Mouse (Mus musculus) brain, adult 2 months (tissue): ENCODE measurements at regions not wholly inside any gene's neighbourhood (a gene's known extent, or its start where the extent isn't known, plus 50 kb on each side); places are given as distances from the start of the nearest gene placed in this dataset.

ENCODE experiments used
- DNase-seq: peaks from one replicate; pipeline ENCODE4 v3.0.0; 2011; ENCODE audit warnings: low read depth, low spot score

GRCm38 (mm10) chr3:60698189-60698588 lies 225.6 kb downstream of the Mbnl1 start:
- no peak for DNase-seq

GRCm38 (mm10) chr3:60707139-60707538 lies 234.5 kb downstream of the Mbnl1 start:
- DNase-seq = no peak

- DNase-seq = no peak
These were observed 240.3 kb downstream of the Mbnl1 start for GRCm38 (mm10) chr3:60712896-60713295.

GRCm38 (mm10) chr3:60720322-60720721 lies 247.7 kb downstream of the Mbnl1 start:
- DNase-seq = peak; percentile 3

- DNase-seq = no peak
These were observed 258.7 kb downstream of the Mbnl1 start for GRCm38 (mm10) chr3:60731331-60731730.

- DNase-seq = no peak
These were observed 261.9 kb upstream of the P2ry1 start for GRCm38 (mm10) chr3:60740543-60741294.

GRCm38 (mm10) chr3:60741379-60741778 lies 261.2 kb upstream of the P2ry1 start:
- DNase-seq = no peak

- no peak for DNase-seq
These were observed 260.4 kb upstream of the P2ry1 start for GRCm38 (mm10) chr3:60742232-60742631.

- no peak for DNase-seq
These were observed 257.5 kb upstream of the P2ry1 start for GRCm38 (mm10) chr3:60745075-60745474.

GRCm38 (mm10) chr3:60758568-60758967 lies 244.0 kb upstream of the P2ry1 start:
- no peak for DNase-seq

- no peak for DNase-seq
These were observed 243.5 kb upstream of the P2ry1 start for GRCm38 (mm10) chr3:60759046-60759445.

GRCm38 (mm10) chr3:60762874-60763273 lies 239.7 kb upstream of the P2ry1 start:
- peak; percentile 73 for DNase-seq

- no peak for DNase-seq
These were observed 237.5 kb upstream of the P2ry1 start for GRCm38 (mm10) chr3:60765079-60765478.

- DNase-seq = no peak
These were observed 233.6 kb upstream of the P2ry1 start for GRCm38 (mm10) chr3:60768996-60769395.

GRCm38 (mm10) chr3:60771866-60772265 lies 230.7 kb upstream of the P2ry1 start:
- no peak for DNase-seq

GRCm38 (mm10) chr3:60773383-60773782 lies 229.2 kb upstream of the P2ry1 start:
- no peak for DNase-seq

- DNase-seq = peak; percentile 36
These were observed 217.3 kb upstream of the P2ry1 start for GRCm38 (mm10) chr3:60785137-60785875.

- DNase-seq = peak; percentile 5
These were observed 214.6 kb upstream of the P2ry1 start for GRCm38 (mm10) chr3:60787989-60788388.

- no peak for DNase-seq
These were observed 213.2 kb upstream of the P2ry1 start for GRCm38 (mm10) chr3:60789441-60789840.

- DNase-seq = peak; percentile 11
These were observed 210.4 kb upstream of the P2ry1 start for GRCm38 (mm10) chr3:60792166-60792565.

GRCm38 (mm10) chr3:60796207-60796606 lies 206.4 kb upstream of the P2ry1 start:
- no peak for DNase-seq

- peak; percentile 56 for DNase-seq
These were observed 204.8 kb upstream of the P2ry1 start for GRCm38 (mm10) chr3:60797808-60798207.

- no peak for DNase-seq
These were observed 204.1 kb upstream of the P2ry1 start for GRCm38 (mm10) chr3:60798461-60798860.
